Mouse (Mus musculus) splenic B cell, adult 2 months (primary cell): ENCODE measurements around the gene Prkca.

Experiments
- DNase-seq: peaks from one replicate; pipeline ENCODE4 v3.0.0-alpha.2; 2011; ENCODE audit warnings: low read depth, low spot score
- H3K27me3 ChIP-seq: 2 replicates; pipeline ENCODE4 v1.6.1; 2012; ENCODE audit warnings: mild to moderate bottlenecking, low read length, moderate library complexity, mixed read lengths; ENCODE audit not compliant: control insufficient read depth, poor library complexity, insufficient read depth, severe bottlenecking
- H3K36me3 ChIP-seq: 2 replicates; pipeline ENCODE4 v1.6.1; 2012; ENCODE audit warnings: mild to moderate bottlenecking, low read length, moderate library complexity, mixed read lengths; ENCODE audit not compliant: control insufficient read depth, poor library complexity, insufficient read depth, severe bottlenecking

The Prkca gene

DNA sequence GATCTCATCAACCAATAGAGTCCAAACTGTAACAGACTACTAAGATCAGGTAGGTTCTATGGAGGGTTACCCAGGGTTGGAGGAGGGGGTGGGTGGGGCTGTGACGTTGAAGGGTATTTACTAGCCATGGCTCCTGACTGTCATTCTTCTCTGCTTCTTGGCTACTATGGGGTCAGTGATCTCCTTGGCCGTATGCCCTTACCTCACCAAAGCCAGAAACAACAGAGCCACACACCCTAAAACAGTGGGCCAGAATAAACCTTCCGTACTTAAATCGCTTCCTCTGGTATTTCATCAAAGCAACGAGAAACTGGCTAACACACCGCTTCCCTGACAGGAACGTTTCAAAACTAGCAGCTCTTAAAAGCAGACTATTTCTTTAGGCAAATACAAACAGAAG lies 221.2 kb downstream of the Prkca start:
- no peak for DNase-seq
- Histone ChIP-seq H3K27me3 (no peaks in the 10 kb centered on the region), H3K36me3 (no peaks in the 10 kb centered on the region)

DNA sequence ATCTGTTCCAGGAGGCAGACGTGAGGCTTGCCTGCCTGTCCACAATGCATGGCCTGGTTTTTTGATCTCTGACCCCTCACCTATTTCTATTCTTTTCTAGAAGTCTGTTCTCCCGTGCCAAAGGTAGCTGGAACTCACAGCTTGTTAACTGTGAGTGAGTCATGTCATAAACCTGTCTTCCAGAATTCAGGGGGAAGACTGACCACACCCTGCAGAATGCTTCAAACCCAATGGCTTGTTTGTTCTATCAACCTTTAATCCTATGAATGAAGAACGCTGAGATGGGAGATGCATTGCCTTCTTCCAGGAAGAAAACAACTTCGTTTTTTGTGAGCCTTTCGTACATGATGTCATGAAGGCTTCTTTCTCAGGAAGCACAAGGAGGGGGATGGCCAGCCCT lies 223.0 kb downstream of the Prkca start:
- DNase-seq: no peak
- Histone ChIP-seq H3K27me3 (no peaks in the 10 kb centered on the region), H3K36me3 (no peaks in the 10 kb centered on the region)

DNA sequence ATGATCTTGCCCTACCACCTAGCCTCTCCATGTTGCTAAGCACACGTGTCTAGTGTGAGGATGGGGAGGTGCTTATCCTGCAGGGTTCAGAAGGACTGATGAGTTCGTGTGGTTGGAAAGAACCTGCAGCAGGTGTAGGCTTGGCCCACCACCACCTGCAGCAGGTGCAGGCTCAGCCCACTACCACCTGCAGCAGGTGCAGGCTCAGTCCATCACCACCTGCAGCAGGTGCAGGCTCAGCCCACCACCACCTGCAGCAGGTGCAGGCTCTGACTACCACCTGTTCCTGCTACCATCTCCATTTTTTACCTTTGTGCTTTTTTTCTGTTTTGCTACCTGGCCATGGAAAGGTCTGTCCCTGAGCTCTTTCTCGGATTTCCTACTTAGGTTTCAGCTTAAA lies 223.9 kb downstream of the Prkca start:
- no peak for DNase-seq
- Histone ChIP-seq H3K27me3 (no peaks in the 10 kb centered on the region), H3K36me3 (no peaks in the 10 kb centered on the region)

DNA sequence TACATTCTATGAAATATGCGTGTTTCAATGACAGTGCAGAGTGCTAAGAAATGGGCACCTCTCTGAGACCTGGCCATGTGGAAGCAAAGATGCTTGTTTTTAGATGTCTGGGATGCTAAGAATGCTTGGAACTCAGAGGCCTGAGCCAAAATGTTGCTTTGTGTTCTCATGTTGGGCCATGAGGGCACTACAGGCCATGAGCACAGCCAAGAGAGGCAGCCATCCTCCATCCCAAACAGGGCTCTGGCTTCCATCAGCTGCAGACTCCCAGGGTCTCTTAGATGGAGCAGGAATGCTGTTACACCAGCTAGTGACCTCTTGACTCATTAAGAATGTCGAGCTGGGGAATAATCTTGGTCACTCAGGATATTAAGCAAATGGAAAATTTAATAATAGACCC lies 224.9 kb downstream of the Prkca start:
- no peaks in the 10 kb centered on the region for H3K27me3 ChIP-seq
- no peaks in the 10 kb centered on the region for H3K36me3 ChIP-seq
- no peak for DNase-seq

DNA sequence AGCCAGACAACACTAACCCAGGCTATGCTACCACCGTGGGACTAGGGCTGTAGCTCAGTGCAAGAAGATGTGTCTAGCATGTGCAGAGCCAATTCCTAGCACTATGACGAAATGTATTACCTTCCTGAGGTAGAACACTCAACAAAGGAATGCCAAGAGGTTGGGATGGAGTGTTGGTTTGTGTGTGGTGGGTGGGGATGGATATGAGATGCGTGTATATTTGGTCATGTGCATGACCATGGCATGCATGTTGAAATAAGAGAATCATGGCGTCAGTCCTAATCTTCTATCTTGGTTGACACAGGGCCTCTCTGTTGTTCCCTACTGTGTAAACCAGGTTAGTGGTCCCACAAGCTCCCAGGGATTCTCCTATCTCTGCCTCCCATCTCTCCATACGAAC lies 225.5 kb downstream of the Prkca start:
- no peaks in the 10 kb centered on the region for H3K27me3 ChIP-seq
- H3K36me3 ChIP-seq: no peaks in the 10 kb centered on the region
- DNase-seq: no peak

DNA sequence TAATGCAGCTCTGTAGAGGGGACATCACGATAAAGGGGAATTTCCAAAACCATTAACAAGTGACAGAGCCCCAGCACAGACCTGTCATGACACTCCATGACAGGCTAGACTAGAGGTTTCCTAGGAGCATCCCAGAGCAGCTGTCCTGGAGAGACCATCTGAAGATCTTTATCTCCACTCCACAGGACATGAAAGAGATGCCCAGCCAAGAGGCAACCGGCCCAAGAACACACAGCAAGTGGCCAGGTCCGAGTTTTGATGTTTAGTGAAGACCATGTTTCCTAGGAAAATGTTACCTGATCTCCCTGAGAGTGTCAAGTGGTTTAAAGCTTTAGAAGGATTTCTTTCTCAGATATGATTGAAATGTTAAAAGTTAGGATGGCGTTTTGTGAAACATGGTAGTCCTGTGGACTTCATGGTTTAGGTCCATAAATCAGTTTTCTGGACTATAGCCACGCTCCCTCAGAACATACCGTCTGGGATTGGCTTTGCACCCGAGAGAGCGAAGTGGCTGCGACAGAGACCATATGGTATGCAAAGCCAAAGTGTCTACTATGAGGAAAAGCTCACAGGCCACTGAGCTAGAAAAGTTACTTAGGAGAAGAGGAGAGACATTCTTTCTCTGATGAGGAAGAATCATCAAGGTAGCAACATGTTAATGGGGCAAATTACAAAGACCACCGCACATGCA lies 226.2 kb downstream of the Prkca start:
- H3K36me3 ChIP-seq: no peaks in the 10 kb centered on the region
- no peaks in the 10 kb centered on the region for H3K27me3 ChIP-seq
- DNase-seq: no peak

DNA sequence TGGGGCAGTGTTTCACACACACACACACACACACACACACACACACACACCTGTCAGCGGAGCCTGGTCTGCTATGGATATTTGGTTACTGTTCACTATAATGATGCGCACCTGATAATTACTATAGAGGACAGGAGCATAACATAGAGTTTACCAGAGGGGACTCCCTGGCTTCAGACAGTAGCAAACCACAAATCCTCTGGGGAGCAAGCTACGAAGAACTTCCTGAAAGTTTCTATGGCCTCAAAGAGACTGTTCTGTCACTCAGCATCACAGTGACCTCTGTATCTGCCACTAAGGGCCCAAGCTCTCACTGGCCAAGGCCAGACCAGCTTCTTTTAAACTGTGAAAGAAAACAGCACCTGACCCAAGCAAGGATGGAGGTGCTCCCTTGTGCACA lies 229.6 kb downstream of the Prkca start:
- DNase-seq: peak; percentile 51
- no peaks in the 10 kb centered on the region for H3K27me3 ChIP-seq
- H3K36me3 ChIP-seq: no peaks in the 10 kb centered on the region

DNA sequence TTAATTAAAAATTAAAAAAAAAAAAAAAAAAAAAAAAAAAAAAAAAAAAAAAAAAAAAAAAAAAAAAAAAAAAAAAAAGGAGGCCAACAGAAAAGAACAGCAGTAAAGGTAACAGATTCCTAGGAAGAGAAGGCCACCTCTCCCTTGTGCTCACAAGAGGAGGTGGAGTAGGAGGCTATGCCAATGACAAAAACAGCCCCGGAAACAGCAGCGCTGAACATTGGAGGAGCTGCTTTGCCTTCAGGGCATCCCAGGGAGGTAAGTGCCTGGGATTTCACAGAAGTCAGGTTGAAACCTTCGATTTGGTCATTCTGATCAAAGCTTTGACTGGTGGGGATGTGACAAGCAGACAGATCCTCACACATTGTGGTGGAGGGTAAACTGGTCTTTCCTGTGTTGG lies 231.3 kb downstream of the Prkca start:
- no peaks in the 10 kb centered on the region for H3K36me3 ChIP-seq
- DNase-seq: no peak
- no peaks in the 10 kb centered on the region for H3K27me3 ChIP-seq

DNA sequence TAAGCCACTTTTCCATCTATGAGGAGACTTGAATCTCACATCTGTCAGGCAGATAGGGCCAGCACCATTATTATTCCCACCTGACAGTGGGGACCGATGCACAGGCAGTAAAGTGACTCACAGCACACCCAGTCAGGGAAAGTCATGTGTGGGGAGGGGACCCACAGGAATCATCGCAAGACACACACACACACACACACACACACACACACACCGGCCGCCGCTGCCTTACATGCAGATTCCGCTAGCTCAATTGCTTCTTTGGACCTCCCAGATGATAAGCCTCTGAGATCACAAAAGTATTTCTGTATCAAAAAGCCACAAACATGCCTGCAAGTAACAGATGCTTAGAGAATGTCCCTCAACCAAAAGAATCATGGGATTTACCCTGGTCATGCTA lies 239.6 kb downstream of the Prkca start:
- DNase-seq: no peak
- no peaks in the 10 kb centered on the region for H3K36me3 ChIP-seq
- no peaks in the 10 kb centered on the region for H3K27me3 ChIP-seq

DNA sequence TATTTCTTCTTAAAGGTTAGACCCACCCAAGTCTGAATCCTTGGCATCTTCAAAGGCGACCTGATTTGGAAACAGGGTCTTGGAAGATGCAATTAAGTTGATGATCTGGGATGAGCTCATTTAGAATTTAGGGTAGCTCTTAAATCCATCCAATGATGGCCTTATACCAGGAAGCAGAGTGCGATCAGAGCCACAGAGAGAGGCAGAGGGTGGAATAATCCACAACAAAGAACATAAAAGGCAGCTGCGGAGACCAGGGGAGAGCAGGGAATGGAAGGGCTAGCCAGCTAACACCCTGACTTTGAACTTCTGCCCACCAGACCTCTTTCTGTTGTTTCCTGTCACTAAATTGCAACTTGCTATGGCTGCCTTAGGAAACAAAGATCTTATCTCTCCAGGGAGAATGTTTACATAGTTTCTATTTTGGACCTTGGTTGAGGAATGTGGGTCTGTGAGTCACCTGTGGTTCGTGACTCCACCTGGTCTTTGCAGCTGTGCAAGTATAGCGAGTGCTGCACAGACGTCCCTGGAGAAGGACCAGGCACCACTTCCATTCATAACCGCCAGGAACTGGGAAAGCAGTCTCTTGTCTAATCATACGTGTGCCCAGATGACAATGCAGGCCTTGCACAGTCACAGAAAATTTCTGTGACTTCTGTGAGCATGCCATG lies 242.3 kb downstream of the Prkca start:
- no peak for DNase-seq
- Histone ChIP-seq H3K27me3 (no peaks in the 10 kb centered on the region), H3K36me3 (no peaks in the 10 kb centered on the region)

DNA sequence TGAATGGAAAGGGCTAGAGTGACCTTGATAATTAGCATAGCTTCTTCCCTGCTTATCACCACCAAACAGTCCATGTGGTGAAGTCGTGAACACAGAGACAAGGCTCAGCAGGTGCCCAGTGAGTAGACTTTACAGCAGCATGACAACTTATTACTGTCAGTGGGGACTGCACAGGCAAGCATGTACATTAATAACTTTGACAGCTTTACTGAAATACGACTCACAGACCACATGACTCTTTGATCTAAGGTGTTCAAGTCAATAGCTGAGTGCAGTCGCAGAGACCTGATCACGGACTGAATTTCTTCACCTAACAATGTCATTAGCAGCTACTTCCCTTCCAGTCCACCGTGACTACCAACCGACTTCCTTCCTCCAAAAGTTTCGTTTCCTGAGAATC lies 245.4 kb downstream of the Prkca start:
- Histone ChIP-seq H3K27me3 (no peaks in the 10 kb centered on the region), H3K36me3 (no peaks in the 10 kb centered on the region)
- peak; percentile 50 for DNase-seq

DNA sequence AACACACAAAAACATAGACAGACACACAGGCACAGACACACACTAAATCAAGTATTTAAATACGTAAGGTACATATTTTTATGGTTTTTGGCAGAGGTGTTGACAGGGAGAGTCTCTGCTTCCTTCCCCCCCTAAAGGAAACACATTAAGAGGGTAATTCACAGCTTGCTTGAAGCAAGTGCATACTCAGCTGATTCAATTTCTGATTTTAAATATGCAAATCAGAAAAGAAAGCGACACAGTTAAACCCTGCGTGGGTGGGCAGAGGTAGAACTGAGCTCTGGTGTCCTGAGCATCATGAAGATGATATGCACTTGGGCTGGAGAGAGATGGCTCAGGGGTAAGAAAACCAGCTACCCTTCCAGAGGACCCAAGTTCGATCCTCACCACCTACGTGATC lies 248.9 kb downstream of the Prkca start:
- DNase-seq: no peak
- H3K36me3 ChIP-seq: no peaks in the 10 kb centered on the region
- no peaks in the 10 kb centered on the region for H3K27me3 ChIP-seq

DNA sequence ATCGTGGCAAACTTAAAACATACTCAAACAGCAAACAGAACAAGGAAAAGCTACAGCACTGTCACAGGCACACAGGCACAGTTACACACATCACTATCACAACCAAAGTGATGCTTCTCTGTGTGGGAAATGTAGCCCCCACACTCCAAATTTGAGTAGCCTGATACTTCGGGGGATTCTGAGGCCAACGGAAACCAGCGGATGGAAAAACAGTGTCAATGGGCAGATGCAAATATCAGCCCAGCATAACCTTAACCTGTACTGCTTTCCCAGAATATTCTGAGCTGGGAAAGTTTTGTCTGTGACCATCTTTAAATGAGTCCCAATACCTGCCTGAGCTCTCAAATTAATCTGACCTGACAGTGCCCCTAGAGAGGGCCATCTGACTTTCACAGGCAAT lies 250.5 kb downstream of the Prkca start:
- no peak for DNase-seq
- H3K36me3 ChIP-seq: no peaks in the 10 kb centered on the region
- H3K27me3 ChIP-seq: no peaks in the 10 kb centered on the region

DNA sequence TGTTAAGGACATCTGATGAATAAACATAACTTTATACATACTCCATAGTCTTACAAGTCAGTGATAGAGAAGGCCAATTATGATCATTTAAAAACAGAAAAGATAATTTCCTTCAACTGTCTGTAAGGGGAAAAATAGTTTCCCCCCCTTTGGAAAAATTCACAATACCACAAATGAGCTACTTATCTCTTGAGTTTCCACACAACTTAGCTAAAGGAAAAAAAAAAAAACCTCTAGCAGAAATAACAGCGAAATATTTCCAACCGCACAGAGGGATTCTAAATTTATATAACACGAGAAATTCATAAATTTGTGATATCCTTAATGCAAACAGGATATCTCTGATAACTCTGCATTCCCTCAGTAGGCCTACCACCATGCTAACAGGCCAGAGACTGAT lies 252.5 kb downstream of the Prkca start:
- DNase-seq: no peak
- Histone ChIP-seq H3K27me3 (no peaks in the 10 kb centered on the region), H3K36me3 (no peaks in the 10 kb centered on the region)

DNA sequence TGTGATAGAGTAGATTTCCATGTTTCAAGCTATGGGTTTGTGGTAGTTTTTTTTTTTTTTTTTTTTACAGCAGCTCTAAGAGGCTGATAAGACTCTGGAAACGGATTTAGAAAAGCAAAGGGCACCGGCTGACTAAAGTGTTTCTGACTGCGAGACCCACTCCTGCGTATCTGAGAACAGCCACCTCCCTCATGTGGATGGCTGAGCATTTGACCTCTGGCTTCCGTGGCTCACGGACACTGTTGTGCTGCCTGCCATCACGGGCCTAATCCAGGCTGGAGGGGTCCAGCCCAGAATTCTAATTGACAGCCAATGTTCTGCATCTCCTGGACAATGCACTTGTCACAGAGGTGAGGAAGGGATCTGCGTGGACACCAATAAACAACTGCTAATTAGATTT lies 253.0 kb downstream of the Prkca start:
- no peak for DNase-seq
- Histone ChIP-seq H3K36me3 (no peaks in the 10 kb centered on the region), H3K27me3 (no peaks in the 10 kb centered on the region)

DNA sequence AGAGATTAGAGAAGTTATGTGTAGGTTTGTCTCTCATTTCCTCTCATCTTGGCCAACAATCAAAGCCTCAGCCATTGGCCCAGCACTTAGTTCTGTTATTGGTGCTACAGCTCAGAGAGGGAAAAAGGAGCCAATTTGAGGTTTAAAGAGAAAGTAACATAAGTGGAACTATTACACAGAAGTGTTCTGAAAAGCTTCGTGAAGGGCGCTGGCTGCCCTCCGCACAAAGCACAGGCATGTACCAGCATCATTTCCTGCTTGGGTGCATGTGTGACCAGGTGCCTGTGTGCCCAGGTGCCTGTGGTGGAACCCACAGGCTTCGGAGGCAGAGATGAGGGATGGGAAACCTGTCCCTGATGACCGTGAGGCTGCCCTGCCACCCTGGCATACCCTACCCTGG lies 255.7 kb downstream of the Prkca start:
- peak; percentile 5 for DNase-seq
- Histone ChIP-seq H3K36me3 (no peaks in the 10 kb centered on the region), H3K27me3 (no peaks in the 10 kb centered on the region)
